Mouse (Mus musculus): ENCODE results near the gene Nuak2.

GRCm38 (mm10) chr1:132338027-132338660 is 22.2 kb downstream of the Nuak2 start:
- no peak for TF ChIP-seq POLR2A (IDR thresholded peaks at IDR 0.05; ENCODE audit: insufficient read depth, low read depth, low read length)
- TF ChIP-seq CTCF (IDR thresholded peaks at IDR 0.05; ENCODE audit: insufficient read depth, low read depth, low read length): no peak

Data from olfactory bulb, adult 2 months (tissue).